Mouse (Mus musculus): ENCODE data around the gene Slc25a48. TPM values are rescaled to one million over a fixed set of nuclear protein-coding genes. Genes with fewer than 3 reads are reported as not detected.

Gene Slc25a48
- polyA plus RNA-seq, 1 experiment from 2014 or later = 0.35 TPM

- Histone ChIP-seq H3K4me2 (no peak overlapping the region), H3K36me3 (no peaks in the 10 kb centered on the region), H3K27ac (no peak overlapping the region), H3K27me3 (no peaks in the 10 kb centered on the region), H3K4me1 (replicated peaks) (no peaks in the 10 kb centered on the region; the same call in 1 of the 2 replicates), H3K4me3 (replicated peaks) (no peak overlapping the region), H3K9ac (no peak overlapping the region), H3K9me3 (replicated peaks) (no peaks in the 10 kb centered on the region)
- DNase-seq (no peak), ATAC-seq (ENCODE audit: low read depth) (peak; percentile 31; the same call in 1 of the 2 replicates)
- 22% methylated on average over 6 of the region's 6 CpGs for WGBS (ENCODE audit: insufficient replicate concordance)
These were observed 39.1 kb downstream of the Slc25a48 start for GRCm38 (mm10) chr13:56477271-56477670.

- no peaks in the 10 kb centered on the region for H3K36me3 ChIP-seq
- no peaks in the 10 kb centered on the region; the same call in 1 of the 2 replicates for H3K4me1 ChIP-seq (replicated peaks)
- H3K27ac ChIP-seq = no peak overlapping the region
- H3K9ac ChIP-seq = no peak overlapping the region
- H3K4me2 ChIP-seq = no peak overlapping the region
- no peaks in the 10 kb centered on the region for H3K9me3 ChIP-seq (replicated peaks)
- no peak overlapping the region for H3K4me3 ChIP-seq (replicated peaks)
- H3K27me3 ChIP-seq = no peaks in the 10 kb centered on the region
- DNase-seq (no peak), ATAC-seq (ENCODE audit: low read depth) (no peak)
- 65% methylated on average over 6 of the region's 6 CpGs for WGBS (ENCODE audit: insufficient replicate concordance)
These were observed 39.9 kb downstream of the Slc25a48 start for GRCm38 (mm10) chr13:56478027-56478426.

GRCm38 (mm10) chr13:56482146-56482545, 44.0 kb downstream of the Slc25a48 start, which contains the start of gene Il9:
Gene Il9 (minus strand): TSS chr13:56482246.
- Histone ChIP-seq H3K27me3 (no peaks in the 10 kb centered on the region), H3K4me1 (replicated peaks) (no peaks in the 10 kb centered on the region; the same call in 1 of the 2 replicates), H3K27ac (no peak within 1 kb of the TSS), H3K4me3 (replicated peaks) (no peak within 1 kb of the TSS), H3K4me2 (no peak within 1 kb of the TSS), H3K9ac (no peak within 1 kb of the TSS), H3K36me3 (no peaks in the 10 kb centered on the region), H3K9me3 (replicated peaks) (no peaks in the 10 kb centered on the region)
- DNase-seq = no peak
- WGBS (ENCODE audit: insufficient replicate concordance) = 49% methylated on average over 3 of the region's 3 CpGs
- ATAC-seq (ENCODE audit: low read depth) = no peak

- ATAC-seq (ENCODE audit: low read depth) (no peak), DNase-seq (no peak)
- Histone ChIP-seq H3K4me1 (replicated peaks) (no peaks in the 10 kb centered on the region), H3K27me3 (no peaks in the 10 kb centered on the region), H3K27ac (no peak overlapping the region), H3K9ac (no peak overlapping the region), H3K4me2 (no peak overlapping the region), H3K9me3 (replicated peaks) (no peaks in the 10 kb centered on the region), H3K36me3 (no peaks in the 10 kb centered on the region), H3K4me3 (replicated peaks) (no peak overlapping the region)
- 42% methylated on average over 5 of the region's 5 CpGs for WGBS (ENCODE audit: insufficient replicate concordance)
These were observed 49.9 kb downstream of the Slc25a48 start for GRCm38 (mm10) chr13:56488012-56488411.

- DNase-seq (no peak), ATAC-seq (ENCODE audit: low read depth) (no peak)
- WGBS (ENCODE audit: insufficient replicate concordance) = 54% methylated on average over 3 of the region's 3 CpGs
These were observed 56.3 kb downstream of the Slc25a48 start for GRCm38 (mm10) chr13:56494440-56494839.

GRCm38 (mm10) chr13:56500132-56500531, 62.0 kb downstream of the Slc25a48 start:
- Histone ChIP-seq H3K4me2 (no peak overlapping the region), H3K27me3 (no peaks in the 10 kb centered on the region), H3K27ac (no peak overlapping the region), H3K36me3 (no peaks in the 10 kb centered on the region), H3K4me3 (replicated peaks) (no peak overlapping the region), H3K9ac (no peak overlapping the region), H3K9me3 (replicated peaks) (no peaks in the 10 kb centered on the region), H3K4me1 (replicated peaks) (no peaks in the 10 kb centered on the region)
- WGBS (ENCODE audit: insufficient replicate concordance) = 52% methylated on average over 3 of the region's 3 CpGs
- DNase-seq = no peak
- ATAC-seq (ENCODE audit: low read depth) = no peak

More at GRCm38 (mm10) chr13:56494440-56494839, 56.3 kb downstream of the Slc25a48 start:
- H3K4me2 ChIP-seq = no peak overlapping the region
- no peak overlapping the region for H3K27ac ChIP-seq
- H3K9ac ChIP-seq = no peak overlapping the region
- H3K9me3 ChIP-seq (replicated peaks) = no peaks in the 10 kb centered on the region
- no peaks in the 10 kb centered on the region for H3K4me1 ChIP-seq (replicated peaks)
- no peak overlapping the region for H3K4me3 ChIP-seq (replicated peaks)
- H3K27me3 ChIP-seq = no peaks in the 10 kb centered on the region
- H3K36me3 ChIP-seq = no peaks in the 10 kb centered on the region

- Histone ChIP-seq H3K4me3 (replicated peaks) (no peak overlapping the region), H3K9ac (no peak overlapping the region), H3K36me3 (no peaks in the 10 kb centered on the region), H3K27ac (no peak overlapping the region), H3K27me3 (no peaks in the 10 kb centered on the region), H3K9me3 (replicated peaks) (no peaks in the 10 kb centered on the region), H3K4me2 (no peak overlapping the region), H3K4me1 (replicated peaks) (no peaks in the 10 kb centered on the region)
- WGBS (ENCODE audit: insufficient replicate concordance) = 78% methylated on average over 8 of the region's 8 CpGs
- ATAC-seq (ENCODE audit: low read depth) (no peak), DNase-seq (no peak)
These were observed 62.5 kb downstream of the Slc25a48 start for GRCm38 (mm10) chr13:56500636-56501035.

- Histone ChIP-seq H3K4me2 (no peak overlapping the region), H3K9me3 (replicated peaks) (no peaks in the 10 kb centered on the region), H3K4me1 (replicated peaks) (no peaks in the 10 kb centered on the region), H3K9ac (no peak overlapping the region), H3K27ac (no peak overlapping the region), H3K27me3 (no peaks in the 10 kb centered on the region), H3K4me3 (replicated peaks) (no peak overlapping the region), H3K36me3 (no peaks in the 10 kb centered on the region)
- 32% methylated on average over 6 of the region's 6 CpGs for WGBS (ENCODE audit: insufficient replicate concordance)
- no peak for ATAC-seq (ENCODE audit: low read depth)
- DNase-seq = no peak
These were observed 63.8 kb downstream of the Slc25a48 start for GRCm38 (mm10) chr13:56501866-56502420.

- DNase-seq = no peak
- no peak overlapping the region for H3K4me2 ChIP-seq
- no peaks in the 10 kb centered on the region for H3K4me1 ChIP-seq (replicated peaks)
- no peaks in the 10 kb centered on the region for H3K36me3 ChIP-seq
- H3K9me3 ChIP-seq (replicated peaks) = 0 out of 2 replicates have a peak, but pooled peaks cover 4% of the 10 kb centered on the region
- WGBS (ENCODE audit: insufficient replicate concordance) = 44% methylated on average over 6 of the region's 6 CpGs
- no peak for ATAC-seq (ENCODE audit: low read depth)
- H3K27me3 ChIP-seq = no peaks in the 10 kb centered on the region
- H3K27ac ChIP-seq = no peak overlapping the region
- H3K4me3 ChIP-seq (replicated peaks) = no peak overlapping the region
- H3K9ac ChIP-seq = no peak overlapping the region
These were observed 68.8 kb downstream of the Slc25a48 start for GRCm38 (mm10) chr13:56506871-56507496.

- WGBS (ENCODE audit: insufficient replicate concordance) = 63% methylated on average over 2 of the region's 2 CpGs
These were observed 71.6 kb downstream of the Slc25a48 start for GRCm38 (mm10) chr13:56509796-56510195.

GRCm38 (mm10) chr13:56513595-56513994, 75.4 kb downstream of the Slc25a48 start:
- H3K4me3 ChIP-seq (replicated peaks) = no peak overlapping the region
- H3K9ac ChIP-seq = no peak overlapping the region
- H3K4me2 ChIP-seq = no peak overlapping the region
- H3K27me3 ChIP-seq = no peaks in the 10 kb centered on the region
- DNase-seq (no peak), ATAC-seq (ENCODE audit: low read depth) (no peak)
- H3K9me3 ChIP-seq (replicated peaks) = no peaks in the 10 kb centered on the region
- no peaks in the 10 kb centered on the region for H3K4me1 ChIP-seq (replicated peaks)
- H3K27ac ChIP-seq = no peak overlapping the region
- H3K36me3 ChIP-seq = no peaks in the 10 kb centered on the region

More at GRCm38 (mm10) chr13:56509796-56510195, 71.6 kb downstream of the Slc25a48 start:
- no peaks in the 10 kb centered on the region for H3K27me3 ChIP-seq
- ATAC-seq (ENCODE audit: low read depth) = no peak
- no peak for DNase-seq
- H3K9ac ChIP-seq = no peak overlapping the region
- no peak overlapping the region for H3K4me3 ChIP-seq (replicated peaks)
- no peaks in the 10 kb centered on the region for H3K4me1 ChIP-seq (replicated peaks)
- no peak overlapping the region for H3K27ac ChIP-seq
- H3K36me3 ChIP-seq = no peaks in the 10 kb centered on the region
- 0 out of 2 replicates have a peak, but pooled peaks cover 4% of the 10 kb centered on the region for H3K9me3 ChIP-seq (replicated peaks)
- no peak overlapping the region for H3K4me2 ChIP-seq

- DNase-seq = no peak
- Histone ChIP-seq H3K36me3 (no peaks in the 10 kb centered on the region), H3K27ac (no peak overlapping the region), H3K4me1 (replicated peaks) (no peaks in the 10 kb centered on the region), H3K27me3 (no peaks in the 10 kb centered on the region), H3K9me3 (replicated peaks) (no peaks in the 10 kb centered on the region), H3K9ac (no peak overlapping the region), H3K4me2 (no peak overlapping the region), H3K4me3 (replicated peaks) (no peak overlapping the region)
- ATAC-seq (ENCODE audit: low read depth) = no peak
- 53% methylated on average over 4 of the region's 4 CpGs for WGBS (ENCODE audit: insufficient replicate concordance)
These were observed 78.2 kb downstream of the Slc25a48 start for GRCm38 (mm10) chr13:56516311-56516710.
